Mouse (Mus musculus) heart, postnatal 14 days (tissue): Measurements from ENCODE around the gene Vmn2r69. TPM values are rescaled to one million over a fixed set of nuclear protein-coding genes. Genes with fewer than 3 reads are reported as not detected.

ENCODE experiments used
- DNase-seq, 2 experiments: peaks; one replicate each; pipeline ENCODE4 v3.0.0; 2021 to 2022
- intact Hi-C: fragments of 180-260 bp; cut with DNase I; formaldehyde crosslinking; loops from one replicate; pipeline ENCODE4 v1.15.1; 2025
- long read RNA-seq, 2 experiments: library from polyadenylated mRNA; stranded (forward); transcript quantifications; one replicate each; pipeline ENCODE4 v2.0.0; 2021
- total RNA-seq, 2 experiments: library from RNA; stranded (reverse); gene quantifications; 2 replicates each; pipeline ENCODE4 v1.2.3; 2021

Vmn2r69 gene
- not detected for total RNA-seq
- long read RNA-seq, experiment 1 = 0 reads
- long read RNA-seq, experiment 2 = 0 reads

DNA sequence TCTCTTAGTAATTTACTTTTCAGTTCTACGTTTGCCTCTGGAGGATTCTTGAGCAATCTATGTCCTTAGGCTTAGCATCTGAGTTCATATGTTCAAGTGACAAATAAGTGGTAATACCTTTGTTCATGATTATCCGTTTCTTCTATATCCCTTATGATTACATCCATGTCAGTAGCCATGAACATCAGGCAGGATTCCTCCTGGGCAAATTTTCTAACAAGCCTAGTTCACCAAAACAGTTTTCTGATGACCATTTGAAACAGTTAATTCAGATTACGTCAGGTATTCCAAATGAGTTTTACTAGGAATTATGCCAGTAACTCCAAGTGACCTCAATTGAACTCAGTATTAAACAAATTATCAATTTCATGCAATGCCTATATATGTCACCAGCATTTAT lies at the start of gene Vmn2r69:
Gene Vmn2r69, minus strand, starts transcription at position 101 of the 400 bp plus-strand sequence.
- intact Hi-C loops = no loop called here
- no peak for DNase-seq

Other genes with a start within 250 kb of the Vmn2r69 start
- gene Vmn2r68, start 178.1 kb downstream of the Vmn2r69 start, total RNA-seq = not detected
- not detected for gene Vmn2r71, start 147.2 kb upstream of the Vmn2r69 start, total RNA-seq
- not detected for gene Vmn2r70, start 153.3 kb upstream of the Vmn2r69 start, total RNA-seq